27 mouse cellular contexts compared by ENCODE assay signal in the genomic region with DNA sequence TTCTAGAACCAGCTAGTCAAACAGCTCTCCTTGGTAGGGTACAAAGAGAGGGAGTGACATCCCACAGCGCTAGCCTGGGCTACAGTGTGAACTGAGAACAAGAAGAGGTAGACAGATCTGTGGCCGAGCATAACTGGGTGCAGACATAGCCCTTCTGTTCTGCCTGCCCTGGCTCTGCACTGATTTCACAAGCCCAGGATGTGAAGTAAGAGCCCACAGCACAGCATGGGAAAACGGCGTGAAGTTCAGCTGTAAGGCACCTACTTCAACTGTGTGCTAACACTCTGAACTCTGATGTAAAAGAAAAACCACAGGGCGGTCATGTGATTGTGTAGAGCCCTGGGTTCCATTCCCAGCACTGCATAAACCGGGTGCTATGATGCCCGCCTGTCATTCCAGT. TPM values are rescaled to one million over a fixed set of nuclear protein-coding genes. Genes with fewer than 3 reads are reported as not detected.
A peak's percentile ranks its signal among the peaks of the same experiment; 100 is the strongest.
DNase-seq lines count a peak whose midpoint lies in the region; ATAC-seq lines count a peak whose summit lies in the region.
"Had no signal": no experiment of that assay in that cellular context is flagged by ENCODE, and none has a peak within 500 bp of the region (broad histone marks: within the 10 kb centered on the region; RNA-seq: fewer than 3 reads in every experiment).

No protein-coding gene starts in this region.

- 63% methylated on average over 7 of the region's 7 CpGs for WGBS in liver, embryonic 16.5 days (ENCODE audit: insufficient replicate concordance)
- WGBS in liver, embryonic 12.5 days (ENCODE audit: insufficient replicate concordance), result 75% methylated on average over 7 of the region's 7 CpGs

- peaks cover 11% of the 10 kb centered on the region for H3K4me1 ChIP-seq in liver, embryonic 16.5 days (ENCODE audit: control insufficient read depth, low read depth, low read length)
- peaks cover 46% of the 10 kb centered on the region for H3K4me1 ChIP-seq in liver, embryonic 12.5 days
- H3K4me1 ChIP-seq: limb, embryonic 10.5 days; limb, embryonic 15.5 days had no signal

- ATAC-seq in liver, embryonic 16.5 days (ENCODE audit: low read depth), result peak; percentile 30; the same call in 1 of the 2 replicates
- no peak for ATAC-seq in liver, embryonic 12.5 days
- 0 out of 2 replicates have a peak, but pooled peaks have one; percentile 7 for ATAC-seq in common myeloid progenitor, adult 5-6 weeks (replicated peaks; ENCODE audit: low read depth, poor library complexity, severe bottlenecking)
- ATAC-seq in megakaryocyte progenitor cell, adult 5-6 weeks (replicated peaks; ENCODE audit: poor library complexity), result peak; percentile 83
- ATAC-seq in activated CD4-positive, CD25-positive, alpha-beta regulatory T cell, adult 4 months, result no peak
- ATAC-seq: forebrain, postnatal 0 days; hindbrain, embryonic 16.5 days; midbrain, embryonic 13.5 days had no signal

- no peaks in the 10 kb centered on the region for H3K27me3 ChIP-seq in liver, embryonic 16.5 days (ENCODE audit: control insufficient read depth, insufficient read depth, low read depth, low read length)
- peaks cover 7% of the 10 kb centered on the region; the same call in 1 of the 2 replicates for H3K27me3 ChIP-seq in liver, embryonic 12.5 days (replicated peaks)
- H3K27me3 ChIP-seq: heart, embryonic 15.5 days; kidney, embryonic 15.5 days; limb, embryonic 15.5 days; lung, embryonic 15.5 days; midbrain, embryonic 13.5 days; neural tube, embryonic 13.5 days had no signal

- no peak overlapping the region for H3K4me2 ChIP-seq in liver, embryonic 16.5 days (ENCODE audit: low read depth, low read length)
- no peak overlapping the region for H3K4me2 ChIP-seq in liver, embryonic 12.5 days
- H3K4me2 ChIP-seq: heart, embryonic 15.5 days; kidney, embryonic 15.5 days; limb, embryonic 15.5 days; lung, embryonic 15.5 days; midbrain, embryonic 13.5 days; neural tube, embryonic 13.5 days had no signal

- no peak overlapping the region for H3K9ac ChIP-seq in liver, embryonic 16.5 days (ENCODE audit: low read depth, low read length)
- no peak overlapping the region for H3K9ac ChIP-seq in liver, embryonic 12.5 days
- H3K9ac ChIP-seq: forebrain, postnatal 0 days; heart, embryonic 15.5 days; kidney, embryonic 15.5 days; limb, embryonic 15.5 days; lung, embryonic 15.5 days; midbrain, embryonic 13.5 days; neural tube, embryonic 13.5 days had no signal

- H3K9me3 ChIP-seq in liver, embryonic 16.5 days (replicated peaks; ENCODE audit: control insufficient read depth, low read length), result no peaks in the 10 kb centered on the region
- H3K9me3 ChIP-seq in liver, embryonic 12.5 days (replicated peaks), result no peaks in the 10 kb centered on the region
- H3K9me3 ChIP-seq: heart, embryonic 15.5 days; kidney, embryonic 15.5 days; limb, embryonic 10.5 days; limb, embryonic 15.5 days; lung, embryonic 15.5 days; midbrain, embryonic 13.5 days; neural tube, embryonic 13.5 days had no signal

- H3K36me3 ChIP-seq in liver, embryonic 16.5 days (ENCODE audit: control insufficient read depth, insufficient read depth), result peaks cover 3% of the 10 kb centered on the region; the same call in 1 of the 2 replicates
- H3K36me3 ChIP-seq in liver, embryonic 12.5 days, result peaks cover 56% of the 10 kb centered on the region

- H3K27ac ChIP-seq in liver, embryonic 16.5 days (ENCODE audit: low read length), result no peak overlapping the region
- H3K27ac ChIP-seq in liver, embryonic 12.5 days, result no peak overlapping the region
- H3K27ac ChIP-seq: heart, embryonic 15.5 days; kidney, embryonic 15.5 days; limb, embryonic 10.5 days; limb, embryonic 15.5 days; lung, embryonic 15.5 days; midbrain, embryonic 13.5 days; neural tube, embryonic 13.5 days had no signal

- no peak overlapping the region for H3K4me3 ChIP-seq in liver, embryonic 16.5 days (ENCODE audit: low read depth, low read length)
- no peak overlapping the region for H3K4me3 ChIP-seq in liver, embryonic 12.5 days
- H3K4me3 ChIP-seq: erythroblast, embryonic 14.5 days; heart, embryonic 15.5 days; kidney, embryonic 15.5 days; limb, embryonic 10.5 days; limb, embryonic 15.5 days; lung, embryonic 15.5 days; midbrain, embryonic 13.5 days; neural tube, embryonic 13.5 days had no signal

- peak; percentile 65 for DNase-seq in 416B (ENCODE audit: low read depth)
- DNase-seq in urinary bladder, postnatal 4 days (ENCODE audit: low spot score in 2 of 2), result no peak
- DNase-seq: adrenal gland, adult 2 months; adrenal gland, postnatal 36 days; B cell, adult 2 months; cerebellum, adult 9-10 months; forebrain, postnatal 0 days; kidney, adult 18-20 months; kidney, postnatal 25 days; layer of hippocampus, postnatal 36 days; thymus, adult 2 months; thymus, postnatal 36 days had no signal

RNA-seq across cellular contexts. Expression of a gene that starts 29.9 kb away (rescaled TPM):
- polyA plus RNA-seq in liver, embryonic 16.5 days (2015; fragmentation: Nextera tagmentation; extraction: Ambion mirVana), result 38.0 and 40.5 TPM in 2 replicates
- 58.2 and 58.8 TPM in 2 replicates for polyA plus RNA-seq in liver, embryonic 12.5 days (2016; fragmentation: Nextera tagmentation; extraction: Ambion mirVana)
- total RNA-seq in common myeloid progenitor, adult 5-6 weeks (2017), result 8.1 and 8.8 TPM in 2 replicates
- total RNA-seq in megakaryocyte progenitor cell, adult 5-6 weeks (2015), result 10.4 and 12.1 TPM in 2 replicates
- total RNA-seq in megakaryocyte progenitor cell, adult 5-6 weeks (2017), result 23.6 and 24.3 TPM in 2 replicates
- 10 to 100 TPM; 12.2 to 14.2 TPM for polyA plus RNA-seq in activated CD4-positive, CD25-positive, alpha-beta regulatory T cell, adult 4 months (2017; shearing (Covaris generic))

RNA-seq across cellular contexts. Expression of a gene that starts 51.3 kb away (rescaled TPM):
- 7.3 and 7.6 TPM in 2 replicates for polyA plus RNA-seq in liver, embryonic 16.5 days (2015; fragmentation: Nextera tagmentation; extraction: Ambion mirVana)
- polyA plus RNA-seq in liver, embryonic 12.5 days (2016; fragmentation: Nextera tagmentation; extraction: Ambion mirVana), result 11.6 and 11.7 TPM in 2 replicates
- total RNA-seq in common myeloid progenitor, adult 5-6 weeks (2017), result 13.9 and 16.0 TPM in 2 replicates
- 16.6 and 19.5 TPM in 2 replicates for total RNA-seq in megakaryocyte progenitor cell, adult 5-6 weeks (2015)
- 10.2 and 11.2 TPM in 2 replicates for total RNA-seq in megakaryocyte progenitor cell, adult 5-6 weeks (2017)
- polyA plus RNA-seq in activated CD4-positive, CD25-positive, alpha-beta regulatory T cell, adult 4 months (2017; shearing (Covaris generic)), result 10 to 100 TPM; 17.3 to 18.4 TPM

RNA-seq across cellular contexts. Expression of a gene that starts 52.6 kb away (rescaled TPM):
- 0.09 and 0.11 TPM in 2 replicates for polyA plus RNA-seq in liver, embryonic 16.5 days (2015; fragmentation: Nextera tagmentation; extraction: Ambion mirVana)
- polyA plus RNA-seq in liver, embryonic 12.5 days (2016; fragmentation: Nextera tagmentation; extraction: Ambion mirVana), result 0.17 and 0.24 TPM in 2 replicates
- not detected in 2 replicates for total RNA-seq in common myeloid progenitor, adult 5-6 weeks (2017)
- not detected in 2 replicates for total RNA-seq in megakaryocyte progenitor cell, adult 5-6 weeks (2015)
- not detected in 2 replicates for total RNA-seq in megakaryocyte progenitor cell, adult 5-6 weeks (2017)
- polyA plus RNA-seq in activated CD4-positive, CD25-positive, alpha-beta regulatory T cell, adult 4 months (2017; shearing (Covaris generic)), result not detected
- total RNA-seq: megakaryocyte-erythroid progenitor cell, adult 5-6 weeks had no signal

Comparison
In these comparisons a context has a peak if more than half of its experiments do, and no peak if none do; other contexts are left out.
1. ATAC-seq: peak in liver, embryonic 16.5 days (single experiment), common myeloid progenitor, adult 5-6 weeks (single experiment) and megakaryocyte progenitor cell, adult 5-6 weeks (single experiment); none in liver, embryonic 12.5 days (single experiment) and activated CD4-positive, CD25-positive, alpha-beta regulatory T cell, adult 4 months (single experiment).